Mouse (Mus musculus) hindbrain, embryonic 12.5 days (tissue): Measurements from ENCODE around the gene Fam241b. TPM values are rescaled to one million over a fixed set of nuclear protein-coding genes. Genes with fewer than 3 reads are reported as not detected.

ENCODE experiments used
- ATAC-seq: fragments of 200-750 bp; cut with Nextera tagmentation; 2 replicates; pipeline ENCODE4 v1.8.0; 2017; ENCODE audit warnings: moderate TSS enrichment; ENCODE audit not compliant: low FRiP score
- H3K27ac ChIP-seq: fragments of 300-500 bp; sonication (generic); 2 replicates; pipeline ENCODE4 v1.5.1; 2016; ENCODE audit warnings: mild to moderate bottlenecking
- H3K27me3 ChIP-seq: fragments of 300-500 bp; sonication (generic); 2 replicates; pipeline ENCODE4 v1.6.1; 2016; ENCODE audit warnings: mild to moderate bottlenecking
- H3K36me3 ChIP-seq: fragments of 300-500 bp; sonication (generic); 2 replicates; pipeline ENCODE4 v1.6.1; 2016; ENCODE audit warnings: mild to moderate bottlenecking
- H3K4me1 ChIP-seq: fragments of 300-500 bp; sonication (generic); 2 replicates; pipeline ENCODE4 v1.6.1; 2016
- H3K4me2 ChIP-seq: fragments of 300-500 bp; sonication (generic); replicated peaks from 2 replicates; pipeline ENCODE4 v1.6.1; 2016; ENCODE audit warnings: mild to moderate bottlenecking
- H3K4me3 ChIP-seq: fragments of 300-500 bp; sonication (generic); 2 replicates; pipeline ENCODE4 v1.5.1; 2016; ENCODE audit warnings: mild to moderate bottlenecking
- H3K9ac ChIP-seq: fragments of 300-500 bp; sonication (generic); 2 replicates; pipeline ENCODE4 v1.6.1; 2016; ENCODE audit warnings: mild to moderate bottlenecking, moderate library complexity
- H3K9me3 ChIP-seq: fragments of 300-500 bp; sonication (generic); replicated peaks from 2 replicates; pipeline ENCODE4 v1.6.1; 2016; ENCODE audit warnings: mild to moderate bottlenecking
- whole genome bisulfite sequencing: fragments of 180-500 bp; shearing (Covaris S2); methylation state at CpG from one replicate; pipeline ENCODE4 v1.1.7; 2016; 5-methylcytosine and 5-hydroxymethylcytosine counted together
- polyA plus RNA-seq: library from polyadenylated mRNA; unstranded; fragments of >200 nt; fragmentation: Nextera tagmentation; extraction: Ambion mirVana; gene quantifications from 2 replicates; pipeline ENCODE4 v1.2.1, GENCODE M21; 2016

Fam241b gene
- polyA plus RNA-seq, 1 experiment from 2014 or later = 47.5 TPM

DNA sequence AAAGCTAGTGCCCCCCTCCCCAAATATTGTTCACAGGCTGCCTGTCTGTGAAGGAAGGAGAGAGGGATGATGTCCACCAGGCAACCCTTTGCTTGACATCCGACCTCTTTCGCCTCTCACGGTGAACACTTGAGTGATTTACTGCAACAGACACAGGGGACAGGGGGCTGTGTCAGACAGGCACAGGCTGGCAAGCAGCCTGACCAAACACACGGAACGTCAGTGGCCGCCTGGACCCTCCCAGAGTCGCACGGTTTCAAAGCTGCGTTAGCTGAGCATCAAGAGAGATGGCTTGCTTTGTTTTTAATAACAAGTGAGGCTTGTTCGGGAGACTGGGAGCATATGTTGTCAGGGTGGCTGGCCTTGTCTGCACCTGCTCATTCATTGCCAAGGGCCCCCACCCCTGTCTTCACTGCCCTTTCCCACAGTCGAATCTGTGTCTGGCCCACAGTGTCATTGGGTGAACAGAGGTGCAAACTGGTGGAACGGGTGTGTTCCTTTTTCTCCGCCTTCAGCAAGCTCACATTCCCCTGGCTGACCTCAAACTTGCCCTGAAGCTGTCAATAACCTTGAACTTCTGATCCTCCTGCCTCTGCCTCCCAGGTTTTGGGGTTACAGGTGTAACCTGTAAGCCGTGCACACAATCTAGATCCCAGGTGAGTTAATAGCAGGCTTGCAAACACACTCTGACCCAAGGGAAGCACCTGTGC lies 82.6 kb downstream of the Fam241b start:
- no peak overlapping the region for H3K4me2 ChIP-seq
- no peaks in the 10 kb centered on the region for H3K9me3 ChIP-seq
- no peaks in the 10 kb centered on the region for H3K27me3 ChIP-seq
- 0 out of 2 replicates have a peak overlapping the region, but pooled peaks have one; percentile 23 for H3K9ac ChIP-seq
- WGBS = 48% methylated on average over 14 of the region's 14 CpGs
- no peaks in the 10 kb centered on the region for H3K36me3 ChIP-seq
- H3K27ac ChIP-seq = no peak overlapping the region
- peaks cover 33% of the 10 kb centered on the region for H3K4me1 ChIP-seq
- peak; percentile 33; the same call in 1 of the 2 replicates for ATAC-seq
- H3K4me3 ChIP-seq = no peak overlapping the region

DNA sequence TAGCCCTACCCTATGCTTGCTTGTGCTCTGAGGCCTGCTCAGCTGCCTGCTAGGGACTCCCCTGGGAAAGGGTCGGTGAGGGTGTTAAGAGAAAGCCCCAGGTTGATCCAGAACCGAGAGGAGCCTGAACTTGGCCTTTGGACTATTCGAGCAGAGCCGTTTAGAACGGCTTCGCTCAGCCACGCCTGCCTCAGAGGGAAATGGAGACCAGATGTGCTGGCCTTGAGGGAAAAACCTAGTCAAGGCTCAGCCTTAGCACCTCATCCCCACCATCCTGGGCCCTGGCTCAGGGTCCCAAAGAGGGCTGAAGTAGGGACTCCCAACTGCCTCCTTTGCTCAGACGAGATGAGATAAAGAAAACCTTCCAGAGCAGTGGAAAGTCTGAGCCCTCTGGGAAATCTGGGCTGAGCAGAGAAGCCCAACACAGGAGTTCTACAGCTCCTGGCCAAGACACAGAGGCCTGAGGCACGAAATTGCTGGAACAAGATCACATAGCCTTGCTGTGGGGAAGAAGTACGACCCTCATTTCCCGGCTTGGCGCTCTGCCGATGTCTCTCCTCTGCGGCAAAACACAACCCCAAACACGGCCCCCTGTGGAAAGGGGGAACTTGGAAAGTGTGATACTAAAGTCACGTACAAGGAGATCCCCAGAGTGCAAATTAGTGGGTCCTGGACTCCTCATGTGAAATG lies 83.4 kb downstream of the Fam241b start:
- H3K9me3 ChIP-seq = no peaks in the 10 kb centered on the region
- no peaks in the 10 kb centered on the region for H3K36me3 ChIP-seq
- ATAC-seq = no peak
- peaks cover 33% of the 10 kb centered on the region for H3K4me1 ChIP-seq
- no peak overlapping the region for H3K27ac ChIP-seq
- H3K4me3 ChIP-seq = no peak overlapping the region
- no peaks in the 10 kb centered on the region for H3K27me3 ChIP-seq
- WGBS = 63% methylated on average over 16 of the region's 16 CpGs
- no peak overlapping the region for H3K4me2 ChIP-seq
- H3K9ac ChIP-seq = no peak overlapping the region

- Histone ChIP-seq H3K9ac (no peak overlapping the region), H3K4me3 (no peak overlapping the region), H3K27ac (0 out of 2 replicates have a peak overlapping the region, but pooled peaks have one; percentile 17), H3K27me3 (no peaks in the 10 kb centered on the region), H3K36me3 (no peaks in the 10 kb centered on the region), H3K9me3 (no peaks in the 10 kb centered on the region), H3K4me1 (peaks cover 33% of the 10 kb centered on the region), H3K4me2 (no peak overlapping the region)
- no peak for ATAC-seq
- 52% methylated on average over 13 of the region's 13 CpGs for WGBS
These were observed 85.0 kb downstream of the Fam241b start for GRCm38 (mm10) chr10:62058508-62059375.

Other genes with a start within 250 kb of the Fam241b start
- gene Col13a1, start 164.8 kb downstream of the Fam241b start, polyA plus RNA-seq = 3.2 and 3.9 TPM in 2 replicates
- 0.70 and 0.83 TPM in 2 replicates for gene Neurog3, start 10.8 kb downstream of the Fam241b start, polyA plus RNA-seq
- gene Tspan15, start 87.3 kb upstream of the Fam241b start, polyA plus RNA-seq = 15.7 and 16.0 TPM in 2 replicates
- gene Tacr2, start 108.5 kb upstream of the Fam241b start, polyA plus RNA-seq = not detected in 2 replicates
- 56.6 and 60.7 TPM in 2 replicates for gene Hk1, start 236.0 kb upstream of the Fam241b start, polyA plus RNA-seq